Mouse (Mus musculus): Measurements from ENCODE around the gene Tnf. TPM values are rescaled to one million over a fixed set of nuclear protein-coding genes. Genes with fewer than 3 reads are reported as not detected.

The Tnf gene
- polyA plus RNA-seq, 1 experiment from 2014 or later, result 0.32 TPM

- no peak for ATAC-seq (ENCODE audit: low FRiP score, low TSS enrichment)
- no peak for TF ChIP-seq CTCF (IDR thresholded peaks at IDR 0.05; ENCODE audit: low read depth)
- H3K4me2 ChIP-seq (replicated peaks; ENCODE audit: low read depth), result no peak overlapping the region
- WGBS, result 64% methylated on average over 11 of the region's 11 CpGs
- no peak overlapping the region for H3K4me3 ChIP-seq (ENCODE audit: low read depth, low read length)
- H3K4me1 ChIP-seq (replicated peaks; ENCODE audit: control insufficient read depth, insufficient read depth), result no peaks in the 10 kb centered on the region
- H3K27ac ChIP-seq (replicated peaks), result no peak overlapping the region
- H3K27me3 ChIP-seq (ENCODE audit: control insufficient read depth, insufficient read depth, low read length), result no peaks in the 10 kb centered on the region
- no peaks in the 10 kb centered on the region for H3K9me3 ChIP-seq (ENCODE audit: control insufficient read depth, low read length)
- H3K9ac ChIP-seq (ENCODE audit: low read length), result peak overlapping the region; percentile 41; the same call in 1 of the 2 replicates
- no peaks in the 10 kb centered on the region for H3K36me3 ChIP-seq (ENCODE audit: control insufficient read depth, insufficient read depth, low read length)
- DNase-seq (ENCODE audit: low spot score), result no peak
Observed at GRCm38 (mm10) chr17:35172445-35173234, 29.2 kb downstream of the Tnf start.

GRCm38 (mm10) chr17:35168541-35169207 is 33.1 kb downstream of the Tnf start:
- TF ChIP-seq CTCF (IDR thresholded peaks at IDR 0.05; ENCODE audit: low read depth) (peak; percentile 80), EP300 (optimal IDR thresholded peaks at IDR 0.05) (no peak)
- no peak overlapping the region for H3K4me3 ChIP-seq (ENCODE audit: low read depth, low read length)
- no peaks in the 10 kb centered on the region for H3K36me3 ChIP-seq (ENCODE audit: control insufficient read depth, insufficient read depth, low read length)
- H3K27ac ChIP-seq (replicated peaks), result no peak overlapping the region
- no peak overlapping the region for H3K9ac ChIP-seq (ENCODE audit: low read length)
- H3K27me3 ChIP-seq (ENCODE audit: control insufficient read depth, insufficient read depth, low read length), result no peaks in the 10 kb centered on the region
- ATAC-seq (ENCODE audit: low FRiP score, low TSS enrichment), result no peak
- peaks cover 3% of the 10 kb centered on the region; the same call in 1 of the 2 replicates for H3K4me1 ChIP-seq (replicated peaks; ENCODE audit: control insufficient read depth, insufficient read depth)
- no peaks in the 10 kb centered on the region for H3K9me3 ChIP-seq (ENCODE audit: control insufficient read depth, low read length)
- WGBS, result 14% methylated on average over 4 of the region's 4 CpGs
- no peak for DNase-seq (ENCODE audit: low spot score)
- H3K4me2 ChIP-seq (replicated peaks; ENCODE audit: low read depth), result no peak overlapping the region

- Histone ChIP-seq H3K9ac (ENCODE audit: low read length) (no peak overlapping the region), H3K9me3 (ENCODE audit: control insufficient read depth, low read length) (no peaks in the 10 kb centered on the region), H3K27me3 (ENCODE audit: control insufficient read depth, insufficient read depth, low read length) (no peaks in the 10 kb centered on the region), H3K4me3 (ENCODE audit: low read depth, low read length) (no peak overlapping the region), H3K4me2 (replicated peaks; ENCODE audit: low read depth) (no peak overlapping the region), H3K27ac (replicated peaks) (no peak overlapping the region), H3K36me3 (ENCODE audit: control insufficient read depth, insufficient read depth, low read length) (no peaks in the 10 kb centered on the region), H3K4me1 (replicated peaks; ENCODE audit: control insufficient read depth, insufficient read depth) (peaks cover 5% of the 10 kb centered on the region)
- WGBS, result 84% methylated on average over 7 of the region's 7 CpGs
- DNase-seq (ENCODE audit: low spot score) (no peak), ATAC-seq (ENCODE audit: low FRiP score, low TSS enrichment) (no peak)
- TF ChIP-seq CTCF (IDR thresholded peaks at IDR 0.05; ENCODE audit: low read depth) (no peak), EP300 (optimal IDR thresholded peaks at IDR 0.05) (no peak)
Observed at GRCm38 (mm10) chr17:35167794-35168193, 34.0 kb downstream of the Tnf start.

GRCm38 (mm10) chr17:35166352-35167035 is 35.3 kb downstream of the Tnf start:
- Histone ChIP-seq H3K27ac (replicated peaks) (0 out of 2 replicates have a peak overlapping the region, but pooled peaks have one; percentile 30), H3K9ac (ENCODE audit: low read length) (no peak overlapping the region), H3K27me3 (ENCODE audit: control insufficient read depth, insufficient read depth, low read length) (no peaks in the 10 kb centered on the region), H3K36me3 (ENCODE audit: control insufficient read depth, insufficient read depth, low read length) (peaks cover 6% of the 10 kb centered on the region; the same call in 1 of the 2 replicates), H3K4me3 (ENCODE audit: low read depth, low read length) (no peak overlapping the region), H3K4me2 (replicated peaks; ENCODE audit: low read depth) (no peak overlapping the region), H3K9me3 (ENCODE audit: control insufficient read depth, low read length) (no peaks in the 10 kb centered on the region), H3K4me1 (replicated peaks; ENCODE audit: control insufficient read depth, insufficient read depth) (peaks cover 5% of the 10 kb centered on the region)
- DNase-seq (ENCODE audit: low spot score), result peak; percentile 73
- peak; percentile 8; the same call in 1 of the 2 replicates for ATAC-seq (ENCODE audit: low FRiP score, low TSS enrichment)
- WGBS, result 64% methylated on average over 8 of the region's 8 CpGs
- peak; percentile 84 for TF ChIP-seq CTCF (IDR thresholded peaks at IDR 0.05; ENCODE audit: low read depth)
- TF ChIP-seq EP300 (optimal IDR thresholded peaks at IDR 0.05), result no peak

GRCm38 (mm10) chr17:35165451-35166155 is 36.2 kb downstream of the Tnf start:
- H3K36me3 ChIP-seq (ENCODE audit: control insufficient read depth, insufficient read depth, low read length), result peaks cover 13% of the 10 kb centered on the region
- H3K4me3 ChIP-seq (ENCODE audit: low read depth, low read length), result peak overlapping the region; percentile 100
- TF ChIP-seq CTCF (IDR thresholded peaks at IDR 0.05; ENCODE audit: low read depth) (no peak), EP300 (optimal IDR thresholded peaks at IDR 0.05) (no peak)
- H3K4me2 ChIP-seq (replicated peaks; ENCODE audit: low read depth), result peak overlapping the region; percentile 48
- H3K9me3 ChIP-seq (ENCODE audit: control insufficient read depth, low read length), result no peaks in the 10 kb centered on the region
- H3K27me3 ChIP-seq (ENCODE audit: control insufficient read depth, insufficient read depth, low read length), result no peaks in the 10 kb centered on the region
- WGBS, result 16% methylated on average over 12 of the region's 12 CpGs
- peak; percentile 84; the same call in 1 of the 2 replicates for ATAC-seq (ENCODE audit: low FRiP score, low TSS enrichment)
- peak overlapping the region; percentile 96 for H3K27ac ChIP-seq (replicated peaks)
- H3K4me1 ChIP-seq (replicated peaks; ENCODE audit: control insufficient read depth, insufficient read depth), result peaks cover 5% of the 10 kb centered on the region
- H3K9ac ChIP-seq (ENCODE audit: low read length), result peak overlapping the region; percentile 64
- DNase-seq (ENCODE audit: low spot score), result no peak
